Mouse (Mus musculus) stomach, postnatal 0 days (tissue): ENCODE measurements around the gene Adamts9.

Experiments
- CTCF ChIP-seq: IDR thresholded peaks from 2 replicates; pipeline ENCODE4 v1.5.1; 2016; ENCODE audit warnings: antibody characterized with exemption, low read depth, mild to moderate bottlenecking, moderate library complexity
- EP300 ChIP-seq: optimal IDR thresholded peaks from 2 replicates; pipeline ENCODE3; 2016; ENCODE audit warnings: antibody characterized with exemption

- TF ChIP-seq CTCF (no peak), EP300 (no peak)
Observed at GRCm38 (mm10) chr6:92944048-92944685, 875 bp upstream of the Adamts9 start.
